In genomic region chr8:124020439-124021236, GRCm38 (mm10) we compare ENCODE assay signal across 8 mouse cellular contexts. TPM values are rescaled to one million over a fixed set of nuclear protein-coding genes. Genes with fewer than 3 reads are reported as not detected.
A peak's percentile ranks its signal among the peaks of the same experiment; 100 is the strongest.
DNase-seq lines count a peak whose midpoint lies in the region; ATAC-seq and TF ChIP-seq lines count a peak whose summit lies in the region.

No protein-coding gene starts in this region.

- peak overlapping the region; percentile 76 for H3K4me3 ChIP-seq in heart, adult 2 months
- peak overlapping the region; percentile 79 for H3K4me3 ChIP-seq in intestine, embryonic 15.5 days (replicated peaks)
- peak overlapping the region; percentile 94 for H3K4me3 ChIP-seq in liver, embryonic 15.5 days (replicated peaks)
- peak overlapping the region; percentile 99 for H3K4me3 ChIP-seq in testis, adult 2 months (ENCODE audit: control insufficient read depth, low read depth, low read length)

- peak; percentile 90 for ATAC-seq in intestine, embryonic 15.5 days
- ATAC-seq in liver, embryonic 15.5 days (ENCODE audit: insufficient read depth): peak; percentile 88

- peaks cover 7% of the 10 kb centered on the region for H3K79me2 ChIP-seq in heart, adult 2 months (replicated peaks; ENCODE audit: control insufficient read depth, insufficient read depth, low read length)

- 2% methylated on average over 51 of the region's 87 CpGs for WGBS in heart, adult 2 months
- WGBS in intestine, embryonic 15.5 days: under 1% methylated on average over 70 of the region's 87 CpGs
- WGBS in liver, embryonic 15.5 days (ENCODE audit: insufficient replicate concordance): under 1% methylated on average over 68 of the region's 87 CpGs

- TF ChIP-seq EP300 in heart, adult 2 months (IDR thresholded peaks at IDR 0.05; ENCODE audit: insufficient read depth, low read depth, low read length): 0 out of 2 replicates have a peak, but pooled peaks have one; percentile 11

- no peak for TF ChIP-seq POLR2A in heart, adult 2 months (IDR thresholded peaks at IDR 0.05; ENCODE audit: insufficient read depth, low read depth, low read length)
- TF ChIP-seq POLR2A in testis, adult 2 months (IDR thresholded peaks at IDR 0.05; ENCODE audit: control insufficient read depth, low read depth, low read length): peak; percentile 48; the same call in 1 of the 2 replicates

- peak in 1 of 2 experiments; percentile 76 for DNase-seq in heart, adult 2 months
- no peak for DNase-seq in heart, postnatal 25 days (ENCODE audit: low spot score)
- peak; percentile 57 for DNase-seq in cerebellum, adult 8-10 months
- peak; percentile 25 for DNase-seq in frontal cortex, postnatal 36 days (ENCODE audit: low spot score in 2 of 2)
- DNase-seq in neural tube, embryonic 10.5 days (ENCODE audit: extremely low spot score, low spot score): peak; percentile 76

- no peaks in the 10 kb centered on the region; the same call in 1 of the 2 replicates for H3K36me3 ChIP-seq in heart, adult 2 months (ENCODE audit: control insufficient read depth, insufficient read depth, low read length)
- peaks cover 6% of the 10 kb centered on the region; the same call in 1 of the 2 replicates for H3K36me3 ChIP-seq in intestine, embryonic 15.5 days
- H3K36me3 ChIP-seq in liver, embryonic 15.5 days (replicated peaks): peaks cover 20% of the 10 kb centered on the region
- peaks cover 4% of the 10 kb centered on the region; the same call in 1 of the 2 replicates for H3K36me3 ChIP-seq in testis, adult 2 months (ENCODE audit: control insufficient read depth, insufficient read depth, low read length)

- H3K4me2 ChIP-seq in intestine, embryonic 15.5 days (replicated peaks): peak overlapping the region; percentile 73
- H3K4me2 ChIP-seq in liver, embryonic 15.5 days: peak overlapping the region; percentile 95

- H3K27ac ChIP-seq in heart, adult 2 months: peak overlapping the region; percentile 97
- peak overlapping the region; percentile 85 for H3K27ac ChIP-seq in intestine, embryonic 15.5 days
- peak overlapping the region; percentile 89 for H3K27ac ChIP-seq in liver, embryonic 15.5 days (replicated peaks)
- peak overlapping the region; percentile 98 for H3K27ac ChIP-seq in testis, adult 2 months (ENCODE audit: control insufficient read depth, insufficient read depth, low read depth, low read length)

- peaks cover 15% of the 10 kb centered on the region for H3K4me1 ChIP-seq in heart, adult 2 months (ENCODE audit: control insufficient read depth, insufficient read depth, low read length)
- peaks cover 12% of the 10 kb centered on the region for H3K4me1 ChIP-seq in intestine, embryonic 15.5 days (replicated peaks)
- H3K4me1 ChIP-seq in liver, embryonic 15.5 days (replicated peaks): peaks cover 59% of the 10 kb centered on the region
- peaks cover 7% of the 10 kb centered on the region for H3K4me1 ChIP-seq in testis, adult 2 months (ENCODE audit: control insufficient read depth, insufficient read depth, low read length)

- H3K27me3 ChIP-seq in heart, adult 2 months (ENCODE audit: control insufficient read depth, insufficient read depth, low read length): no peaks in the 10 kb centered on the region
- no peaks in the 10 kb centered on the region for H3K27me3 ChIP-seq in intestine, embryonic 15.5 days (replicated peaks)
- H3K27me3 ChIP-seq in liver, embryonic 15.5 days: no peaks in the 10 kb centered on the region
- H3K27me3 ChIP-seq in testis, adult 2 months (ENCODE audit: control insufficient read depth, insufficient read depth, low read length): no peaks in the 10 kb centered on the region

- TF ChIP-seq CTCF in heart, adult 2 months (IDR thresholded peaks at IDR 0.05): peak; percentile 16
- TF ChIP-seq CTCF in testis, adult 2 months (IDR thresholded peaks at IDR 0.05; ENCODE audit: control insufficient read depth, insufficient read depth, insufficient replicate concordance, low read depth, low read length): peak; percentile 14; the same call in 1 of the 2 replicates

- peak overlapping the region; percentile 92 for H3K9ac ChIP-seq in heart, adult 2 months (ENCODE audit: low read depth, low read length)
- H3K9ac ChIP-seq in intestine, embryonic 15.5 days: peak overlapping the region; percentile 77
- H3K9ac ChIP-seq in liver, embryonic 15.5 days: peak overlapping the region; percentile 84

- no peaks in the 10 kb centered on the region for H3K9me3 ChIP-seq in intestine, embryonic 15.5 days
- H3K9me3 ChIP-seq in liver, embryonic 15.5 days (replicated peaks): no peaks in the 10 kb centered on the region

- intact Hi-C loops in heart, adult 2 months (cut with DNase I): loop anchor here (2.0 to 5.0 kb wide), 3 partner anchors 38 to 212 kb away; partner anchors contain the start of genes Abcb10, Galnt2 and Nup133
- intact Hi-C loops in heart, postnatal 25 days (cut with DNase I): loop anchor here (2.0 kb wide), 1 partner anchor 36 kb away; no protein-coding TSS in a partner anchor

RNA-seq across cellular contexts. Expression of gene Taf5l, which starts 0.6 kb away (rescaled TPM):
- total RNA-seq in heart, adult 2 months (2021): 10 to 100 TPM; 12.0 to 13.2 TPM
- 17.7 and 23.5 TPM in 2 replicates for polyA plus RNA-seq in heart, adult 2 months (2012; rRNA removed)
- total RNA-seq in heart, postnatal 25 days (2021): 10 to 100 TPM; 15.0 TPM
- 40.0 and 40.6 TPM in 2 replicates for polyA plus RNA-seq in intestine, embryonic 15.5 days (2015; fragmentation: Nextera tagmentation; extraction: Ambion mirVana)
- 27.5 and 29.5 TPM in 2 replicates for polyA plus RNA-seq in liver, embryonic 15.5 days (2015; fragmentation: Nextera tagmentation; extraction: Ambion mirVana)
- polyA plus RNA-seq in testis, adult 2 months (2012; rRNA removed): 45.3 and 47.8 TPM in 2 replicates

RNA-seq across cellular contexts. Expression of gene Urb2, which starts 0.7 kb away (rescaled TPM):
- 1 to 10 TPM; 6.2 to 6.3 TPM for total RNA-seq in heart, adult 2 months (2021)
- polyA plus RNA-seq in heart, adult 2 months (2012; rRNA removed): 2.6 and 3.5 TPM in 2 replicates
- 1 to 10 TPM; 5.4 to 6.1 TPM for total RNA-seq in heart, postnatal 25 days (2021)
- polyA plus RNA-seq in intestine, embryonic 15.5 days (2015; fragmentation: Nextera tagmentation; extraction: Ambion mirVana): 3.8 and 4.6 TPM in 2 replicates
- polyA plus RNA-seq in liver, embryonic 15.5 days (2015; fragmentation: Nextera tagmentation; extraction: Ambion mirVana): 2.4 and 2.5 TPM in 2 replicates
- 28.0 and 33.4 TPM in 2 replicates for polyA plus RNA-seq in testis, adult 2 months (2012; rRNA removed)

RNA-seq across cellular contexts. Expression of gene Abcb10, which starts 37.7 kb away (rescaled TPM):
- 10 to 100 TPM; 40.2 to 44.2 TPM for total RNA-seq in heart, adult 2 months (2021)
- polyA plus RNA-seq in heart, adult 2 months (2012; rRNA removed): 19.1 and 27.6 TPM in 2 replicates
- total RNA-seq in heart, postnatal 25 days (2021): 10 to 100 TPM; 43.9 to 48.0 TPM
- 21.9 and 22.3 TPM in 2 replicates for polyA plus RNA-seq in intestine, embryonic 15.5 days (2015; fragmentation: Nextera tagmentation; extraction: Ambion mirVana)
- polyA plus RNA-seq in liver, embryonic 15.5 days (2015; fragmentation: Nextera tagmentation; extraction: Ambion mirVana): 148 and 165 TPM in 2 replicates
- 2.3 and 2.9 TPM in 2 replicates for polyA plus RNA-seq in testis, adult 2 months (2012; rRNA removed)
